Mouse (Mus musculus): Measurements from ENCODE around the gene Prdm8.

GRCm38 (mm10) chr5:98226710-98227109, 59.7 kb downstream of the Prdm8 start:
- TF ChIP-seq CTCF (IDR thresholded peaks at IDR 0.05; ENCODE audit: low read depth) = no peak
- no peak for TF ChIP-seq EP300 (optimal IDR thresholded peaks at IDR 0.05)
